Mouse (Mus musculus) kidney, adult 2 months (tissue): ENCODE data around the gene Dab1.

Source experiments
- CTCF ChIP-seq: fragments of 200-500 bp; conservative IDR thresholded peaks from 2 replicates; pipeline ENCODE4 v1.5.1; 2011; ENCODE audit warnings: low read depth, mild to moderate bottlenecking, control low read depth, low read length, moderate library complexity, mixed read lengths; ENCODE audit not compliant: insufficient read depth, insufficient read length
- POLR2A ChIP-seq: fragments of 200-500 bp; IDR thresholded peaks from one replicate; pipeline ENCODE4 v1.6.1; 2011; ENCODE audit warnings: low read depth, low read length, control low read depth

DNA sequence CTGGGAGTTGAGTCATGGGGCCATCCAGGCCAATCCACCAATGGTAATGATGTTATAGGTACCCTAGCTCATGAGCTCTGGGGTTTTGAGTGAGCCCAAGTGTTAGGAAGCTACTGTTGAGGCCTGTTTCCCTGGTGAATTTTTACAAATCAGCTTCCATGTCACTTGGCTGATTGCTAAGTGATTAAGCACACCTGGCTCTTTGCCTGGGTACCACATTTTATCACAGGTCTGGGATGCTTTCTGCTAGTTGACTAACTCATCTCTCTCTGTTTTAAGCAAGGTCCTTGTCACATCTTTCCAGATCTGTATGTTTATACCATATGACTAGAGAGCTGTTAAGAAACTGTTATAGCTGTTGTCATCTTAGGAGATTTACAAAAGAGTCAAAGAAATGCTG, 1051.6 kb downstream of the Dab1 start:
- TF ChIP-seq POLR2A (no peak), CTCF (no peak)
